Mouse (Mus musculus) forebrain, embryonic 11.5 days (tissue): ENCODE measurements around the gene Iqschfp. TPM values are rescaled to one million over a fixed set of nuclear protein-coding genes. Genes with fewer than 3 reads are reported as not detected.
A peak's percentile ranks its signal among the peaks of the same experiment; 100 is the strongest.

Source experiments
- ATAC-seq: fragments of 200-750 bp; cut with Nextera tagmentation; replicated peaks from 2 replicates; pipeline ENCODE4 v1.8.0; 2017; ENCODE audit warnings: moderate TSS enrichment; ENCODE audit not compliant: low FRiP score
- DNase-seq: peaks from one replicate; pipeline ENCODE4 v3.0.0-alpha.2; 2017; ENCODE audit warnings: low spot score
- H3K27ac ChIP-seq: fragments of 300-500 bp; sonication (generic); 2 replicates; pipeline ENCODE4 v1.5.1; 2014; ENCODE audit warnings: low read depth, low read length
- H3K27me3 ChIP-seq: fragments of 300-500 bp; sonication (generic); 2 replicates; pipeline ENCODE4 v1.6.1; 2014; ENCODE audit warnings: mild to moderate bottlenecking, low read length, mixed read lengths; ENCODE audit not compliant: control insufficient read depth, insufficient read depth
- H3K36me3 ChIP-seq: fragments of 300-500 bp; sonication (generic); 2 replicates; pipeline ENCODE4 v1.6.1; 2014; ENCODE audit warnings: mild to moderate bottlenecking, low read length, moderate library complexity, mixed read lengths; ENCODE audit not compliant: control insufficient read depth, insufficient read depth
- H3K4me1 ChIP-seq: fragments of 300-500 bp; sonication (generic); replicated peaks from 2 replicates; pipeline ENCODE4 v1.6.1; 2014; ENCODE audit warnings: low read length, mixed read lengths; ENCODE audit not compliant: control insufficient read depth, insufficient read depth
- H3K4me2 ChIP-seq: fragments of 300-500 bp; sonication (generic); 2 replicates; pipeline ENCODE4 v1.6.1; 2014; ENCODE audit warnings: low read depth, mild to moderate bottlenecking, low read length, moderate library complexity, mixed read lengths; ENCODE audit not compliant: severe bottlenecking
- H3K4me3 ChIP-seq: fragments of 300-500 bp; sonication (generic); 2 replicates; pipeline ENCODE4 v1.5.1; 2014; ENCODE audit warnings: low read depth, low read length
- H3K9ac ChIP-seq: fragments of 300-500 bp; sonication (generic); 2 replicates; pipeline ENCODE4 v1.6.1; 2014; ENCODE audit warnings: low read length
- H3K9me3 ChIP-seq: fragments of 300-500 bp; sonication (generic); 2 replicates; pipeline ENCODE4 v1.6.1; 2016; ENCODE audit warnings: low read length, mixed read lengths; ENCODE audit not compliant: control insufficient read depth
- WGBS: fragments of 180-500 bp; shearing (Covaris S2); extraction: QIAGEN DNeasy Blood & Tissue Kit; methylation state at CpG from one replicate; pipeline ENCODE4 v1.1.7; 2014; 5-methylcytosine and 5-hydroxymethylcytosine counted together
- polyA plus RNA-seq: library from polyadenylated mRNA; unstranded; fragments of >200 nt; fragmentation: Nextera tagmentation; extraction: Ambion mirVana; gene quantifications from 2 replicates; pipeline ENCODE4 v1.2.1, GENCODE M21; 2014

The Iqschfp gene
- polyA plus RNA-seq, 1 experiment from 2014 or later: 1.3 TPM

GRCm38 (mm10) chr3:68448480-68448879 is 556.4 kb downstream of the Iqschfp start:
- Histone ChIP-seq H3K9ac (no peak overlapping the region), H3K9me3 (no peaks in the 10 kb centered on the region), H3K27ac (no peak overlapping the region), H3K4me1 (no peaks in the 10 kb centered on the region), H3K27me3 (no peaks in the 10 kb centered on the region), H3K4me2 (no peak overlapping the region), H3K36me3 (no peaks in the 10 kb centered on the region), H3K4me3 (no peak overlapping the region)
- DNase-seq (no peak), ATAC-seq (no peak)
- WGBS: 77% methylated on average over 2 of the region's 2 CpGs

GRCm38 (mm10) chr3:68451634-68452033 is 559.6 kb downstream of the Iqschfp start:
- H3K4me1 ChIP-seq: no peaks in the 10 kb centered on the region
- 93% methylated on average over 1 of the region's 1 CpGs for WGBS
- H3K27me3 ChIP-seq: no peaks in the 10 kb centered on the region
- no peak overlapping the region for H3K9ac ChIP-seq
- DNase-seq: no peak
- no peak overlapping the region for H3K4me2 ChIP-seq
- H3K27ac ChIP-seq: no peak overlapping the region
- H3K9me3 ChIP-seq: no peaks in the 10 kb centered on the region
- no peaks in the 10 kb centered on the region for H3K36me3 ChIP-seq
- ATAC-seq: no peak
- H3K4me3 ChIP-seq: no peak overlapping the region

- H3K9ac ChIP-seq: no peak overlapping the region
- H3K4me2 ChIP-seq: no peak overlapping the region
- 37% methylated on average over 5 of the region's 5 CpGs for WGBS
- DNase-seq: no peak
- no peak overlapping the region for H3K27ac ChIP-seq
- no peak for ATAC-seq
- H3K9me3 ChIP-seq: no peaks in the 10 kb centered on the region
- H3K27me3 ChIP-seq: no peaks in the 10 kb centered on the region
- H3K36me3 ChIP-seq: no peaks in the 10 kb centered on the region
- no peaks in the 10 kb centered on the region for H3K4me1 ChIP-seq
- no peak overlapping the region for H3K4me3 ChIP-seq
These were observed 561.2 kb downstream of the Iqschfp start for GRCm38 (mm10) chr3:68453266-68453665.

GRCm38 (mm10) chr3:68453719-68454455 is 561.9 kb downstream of the Iqschfp start:
- no peak overlapping the region for H3K4me3 ChIP-seq
- DNase-seq (no peak), ATAC-seq (no peak)
- no peak overlapping the region for H3K4me2 ChIP-seq
- H3K9ac ChIP-seq: no peak overlapping the region
- WGBS: 54% methylated on average over 10 of the region's 10 CpGs
- no peak overlapping the region for H3K27ac ChIP-seq
- H3K27me3 ChIP-seq: no peaks in the 10 kb centered on the region
- no peaks in the 10 kb centered on the region for H3K4me1 ChIP-seq
- no peaks in the 10 kb centered on the region for H3K36me3 ChIP-seq
- H3K9me3 ChIP-seq: no peaks in the 10 kb centered on the region

- Histone ChIP-seq H3K27me3 (no peaks in the 10 kb centered on the region), H3K4me2 (no peak overlapping the region), H3K36me3 (no peaks in the 10 kb centered on the region), H3K27ac (no peak overlapping the region), H3K9me3 (no peaks in the 10 kb centered on the region), H3K9ac (no peak overlapping the region), H3K4me1 (peaks cover 7% of the 10 kb centered on the region; the same call in 1 of the 2 replicates), H3K4me3 (no peak overlapping the region)
- whole genome bisulfite sequencing: 34% methylated on average over 5 of the region's 5 CpGs
- ATAC-seq: no peak
- DNase-seq: no peak
These were observed 574.6 kb downstream of the Iqschfp start for GRCm38 (mm10) chr3:68466643-68467042.

GRCm38 (mm10) chr3:68467941-68468687 is 576.1 kb downstream of the Iqschfp start:
- peak overlapping the region; percentile 30; the same call in 1 of the 2 replicates for H3K9ac ChIP-seq
- DNase-seq: no peak
- no peak overlapping the region for H3K27ac ChIP-seq

GRCm38 (mm10) chr3:68469643-68470042 is 577.6 kb downstream of the Iqschfp start:
- Histone ChIP-seq H3K4me3 (no peak overlapping the region), H3K4me1 (peaks cover 7% of the 10 kb centered on the region; the same call in 1 of the 2 replicates), H3K4me2 (no peak overlapping the region), H3K9me3 (no peaks in the 10 kb centered on the region), H3K27me3 (no peaks in the 10 kb centered on the region), H3K9ac (no peak overlapping the region), H3K27ac (no peak overlapping the region), H3K36me3 (no peaks in the 10 kb centered on the region)
- ATAC-seq (no peak), DNase-seq (no peak)
- WGBS: 86% methylated on average over 1 of the region's 1 CpGs

More at GRCm38 (mm10) chr3:68467941-68468687, 576.1 kb downstream of the Iqschfp start:
- 0 out of 2 replicates have a peak, but pooled peaks have one; percentile 21 for ATAC-seq
- Histone ChIP-seq H3K4me3 (no peak overlapping the region), H3K4me1 (peaks cover 7% of the 10 kb centered on the region; the same call in 1 of the 2 replicates), H3K9me3 (no peaks in the 10 kb centered on the region), H3K36me3 (no peaks in the 10 kb centered on the region), H3K4me2 (peak overlapping the region; percentile 43), H3K27me3 (no peaks in the 10 kb centered on the region)
- WGBS: 2% methylated on average over 10 of the region's 10 CpGs

GRCm38 (mm10) chr3:68470061-68470460 is 578.0 kb downstream of the Iqschfp start:
- H3K4me2 ChIP-seq: no peak overlapping the region
- H3K27ac ChIP-seq: no peak overlapping the region
- no peaks in the 10 kb centered on the region for H3K9me3 ChIP-seq
- peaks cover 7% of the 10 kb centered on the region; the same call in 1 of the 2 replicates for H3K4me1 ChIP-seq
- 69% methylated on average over 3 of the region's 3 CpGs for WGBS
- H3K9ac ChIP-seq: no peak overlapping the region
- no peaks in the 10 kb centered on the region for H3K27me3 ChIP-seq
- ATAC-seq (no peak), DNase-seq (no peak)
- H3K36me3 ChIP-seq: no peaks in the 10 kb centered on the region
- H3K4me3 ChIP-seq: no peak overlapping the region
